Mouse (Mus musculus): ENCODE measurements at regions not wholly inside any gene's neighbourhood (a gene's known extent, or its start where the extent isn't known, plus 50 kb on each side); places are given as distances from the start of the nearest gene placed in this dataset.
"Not testable (repeated sequence)": the region's sequence is repeated elsewhere in the genome, so short reads cannot be mapped to it uniquely, and the experiment has no call there.

- DNase-seq (ENCODE audit: low spot score): no peak
Observed at GRCm38 (mm10) chr11:16559001-16559699, 50.9 kb upstream of the Sec61g start.

- no peak for DNase-seq (ENCODE audit: low spot score)
Observed at GRCm38 (mm10) chr11:16561727-16562126, 53.4 kb upstream of the Sec61g start.

- no peak for DNase-seq (ENCODE audit: low spot score)
Observed at GRCm38 (mm10) chr11:16589085-16589680, 80.9 kb upstream of the Sec61g start.

GRCm38 (mm10) chr11:16590541-16590940 is 82.3 kb upstream of the Sec61g start:
- DNase-seq (ENCODE audit: low spot score): no peak

- DNase-seq (ENCODE audit: low spot score): peak; percentile 14
Observed at GRCm38 (mm10) chr11:16591471-16591921, 83.2 kb upstream of the Sec61g start.

GRCm38 (mm10) chr11:16592006-16592405 is 83.7 kb upstream of the Sec61g start:
- DNase-seq (ENCODE audit: low spot score): no peak

GRCm38 (mm10) chr11:16592766-16593165 is 84.5 kb upstream of the Sec61g start:
- DNase-seq (ENCODE audit: low spot score): no peak

- DNase-seq (ENCODE audit: low spot score): no peak
Observed at GRCm38 (mm10) chr11:16594832-16595231, 86.5 kb upstream of the Sec61g start.

- DNase-seq (ENCODE audit: low spot score): no peak
Observed at GRCm38 (mm10) chr11:16597038-16597830, 89.0 kb upstream of the Sec61g start.

GRCm38 (mm10) chr11:16602947-16603346 is 94.7 kb upstream of the Sec61g start:
- DNase-seq (ENCODE audit: low spot score): no peak

GRCm38 (mm10) chr11:16606435-16607214 is 98.3 kb upstream of the Sec61g start:
- no peak for DNase-seq (ENCODE audit: low spot score)

- DNase-seq (ENCODE audit: low spot score): not testable (repeated sequence)
Observed at GRCm38 (mm10) chr11:16607900-16608422, 99.7 kb upstream of the Sec61g start.

GRCm38 (mm10) chr11:16611741-16612140 is 103.5 kb upstream of the Sec61g start:
- no peak for DNase-seq (ENCODE audit: low spot score)

- DNase-seq (ENCODE audit: low spot score): no peak
Observed at GRCm38 (mm10) chr11:16612524-16612923, 104.2 kb upstream of the Sec61g start.

GRCm38 (mm10) chr11:16619736-16620135 is 111.5 kb upstream of the Sec61g start:
- DNase-seq (ENCODE audit: low spot score): no peak

GRCm38 (mm10) chr11:16623694-16624093 is 115.4 kb upstream of the Sec61g start:
- no peak for DNase-seq (ENCODE audit: low spot score)

- no peak for DNase-seq (ENCODE audit: low spot score)
Observed at GRCm38 (mm10) chr11:16627294-16628085, 119.2 kb upstream of the Sec61g start.

GRCm38 (mm10) chr11:16629410-16630129 is 121.3 kb upstream of the Sec61g start:
- DNase-seq (ENCODE audit: low spot score): no peak

GRCm38 (mm10) chr11:16635796-16636195 is 116.2 kb upstream of the Egfr start:
- not testable (repeated sequence) for DNase-seq (ENCODE audit: low spot score)

- DNase-seq (ENCODE audit: low spot score): no peak
Observed at GRCm38 (mm10) chr11:16637679-16638078, 114.3 kb upstream of the Egfr start.

Measured in urinary bladder, postnatal 10 days (tissue).